In genomic region chr12:54364381-54365095, GRCm38 (mm10) we compare ENCODE assay signal across 13 mouse cellular contexts.
DNase-seq lines count a peak whose midpoint lies in the region; ATAC-seq lines count a peak whose summit lies in the region.
"Had no signal": no experiment of that assay in that cellular context is flagged by ENCODE, and none has a peak within 500 bp of the region (broad histone marks: within the 10 kb centered on the region; RNA-seq: fewer than 3 reads in every experiment).

No protein-coding gene starts in this region.

- peak; percentile 11 for DNase-seq in heart, postnatal 4 days
- no peak for DNase-seq in heart, adult 18-20 months
- peak; percentile 16 for DNase-seq in embryo, embryonic 11 days
- DNase-seq in ovary, adult 18-20 months (ENCODE audit: low spot score): no peak
- no peak for DNase-seq in urinary bladder, adult 2 months (ENCODE audit: low spot score)
- DNase-seq: cerebellum, adult 9-11 months; kidney, postnatal 25 days had no signal

- H3K4me3 ChIP-seq in hindbrain, embryonic 12.5 days: no peak overlapping the region
- no peak overlapping the region for H3K4me3 ChIP-seq in midbrain, embryonic 15.5 days
- H3K4me3 ChIP-seq: embryonic facial prominence, embryonic 13.5 days; limb, embryonic 12.5 days had no signal

- no peak; the same call in 1 of the 2 replicates for ATAC-seq in hindbrain, embryonic 12.5 days (ENCODE audit: low FRiP score)
- 0 out of 2 replicates have a peak, but pooled peaks have one; percentile 56 for ATAC-seq in midbrain, embryonic 15.5 days (replicated peaks)
- no peak for ATAC-seq in inflammation-experienced regulatory T-cells, adult 6 months

- peak overlapping the region; percentile 23 for H3K27ac ChIP-seq in hindbrain, embryonic 12.5 days
- H3K27ac ChIP-seq in midbrain, embryonic 15.5 days: 0 out of 2 replicates have a peak overlapping the region, but pooled peaks have one; percentile 12
- H3K27ac ChIP-seq: embryonic facial prominence, embryonic 13.5 days; limb, embryonic 12.5 days; macrophage had no signal

- no peaks in the 10 kb centered on the region for H3K27me3 ChIP-seq in hindbrain, embryonic 12.5 days
- H3K27me3 ChIP-seq in midbrain, embryonic 15.5 days (replicated peaks): no peaks in the 10 kb centered on the region
- H3K27me3 ChIP-seq: embryonic facial prominence, embryonic 13.5 days; limb, embryonic 12.5 days had no signal

- H3K9ac ChIP-seq in hindbrain, embryonic 12.5 days: no peak overlapping the region
- no peak overlapping the region for H3K9ac ChIP-seq in midbrain, embryonic 15.5 days
- H3K9ac ChIP-seq: embryonic facial prominence, embryonic 13.5 days; limb, embryonic 12.5 days had no signal

- H3K4me1 ChIP-seq in hindbrain, embryonic 12.5 days: peaks cover 5% of the 10 kb centered on the region
- 0 out of 2 replicates have a peak, but pooled peaks cover 4% of the 10 kb centered on the region for H3K4me1 ChIP-seq in midbrain, embryonic 15.5 days
- H3K4me1 ChIP-seq: embryonic facial prominence, embryonic 13.5 days; limb, embryonic 12.5 days had no signal

- no peaks in the 10 kb centered on the region for H3K36me3 ChIP-seq in hindbrain, embryonic 12.5 days
- H3K36me3 ChIP-seq in midbrain, embryonic 15.5 days (replicated peaks): no peaks in the 10 kb centered on the region
- H3K36me3 ChIP-seq: embryonic facial prominence, embryonic 13.5 days; limb, embryonic 12.5 days had no signal

- WGBS in hindbrain, embryonic 12.5 days: 42% methylated on average over 11 of the region's 11 CpGs
- 24% methylated on average over 11 of the region's 11 CpGs for WGBS in midbrain, embryonic 15.5 days

- no peaks in the 10 kb centered on the region for H3K9me3 ChIP-seq in hindbrain, embryonic 12.5 days (replicated peaks)
- no peaks in the 10 kb centered on the region for H3K9me3 ChIP-seq in midbrain, embryonic 15.5 days
- H3K9me3 ChIP-seq: embryonic facial prominence, embryonic 13.5 days; limb, embryonic 12.5 days had no signal

- no peak overlapping the region for H3K4me2 ChIP-seq in hindbrain, embryonic 12.5 days (replicated peaks)
- no peak overlapping the region for H3K4me2 ChIP-seq in midbrain, embryonic 15.5 days
- H3K4me2 ChIP-seq: embryonic facial prominence, embryonic 13.5 days; limb, embryonic 12.5 days had no signal

Comparison
In these comparisons a context has a peak if more than half of its experiments do, and no peak if none do; other contexts are left out.
1. DNase-seq: peak in heart, postnatal 4 days (single experiment) and embryo, embryonic 11 days (single experiment); none in heart, adult 18-20 months (0 of 2), ovary, adult 18-20 months (single experiment) and urinary bladder, adult 2 months (single experiment).